ENCODE assay signal across 8 mouse cellular contexts in the genomic region with DNA sequence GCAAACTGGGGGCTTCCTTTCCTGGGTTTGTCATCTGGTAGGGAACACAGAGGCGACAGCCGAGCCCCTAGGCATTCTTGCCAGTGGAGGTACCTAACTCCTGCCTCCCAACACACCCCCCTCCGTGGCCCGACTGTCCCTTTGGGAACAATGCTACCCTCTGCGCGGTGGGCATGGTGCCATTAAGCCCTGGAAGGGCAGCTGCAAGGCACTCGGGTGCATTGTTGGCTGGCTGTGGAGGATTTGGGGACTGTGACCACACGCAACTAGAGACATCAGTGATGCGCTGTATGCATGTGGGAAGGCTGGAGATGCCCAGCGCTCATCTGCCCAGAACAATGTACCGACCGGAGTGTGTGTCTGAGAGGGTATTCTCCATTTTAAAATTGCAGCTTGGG. TPM values are rescaled to one million over a fixed set of nuclear protein-coding genes. Genes with fewer than 3 reads are reported as not detected.
DNase-seq lines count a peak whose midpoint lies in the region; ATAC-seq and TF ChIP-seq lines count a peak whose summit lies in the region.

No protein-coding gene starts in this region.

- no peak; the same call in 1 of the 2 replicates for TF ChIP-seq POLR2A in cerebellum, adult 2 months (IDR thresholded peaks at IDR 0.05; ENCODE audit: borderline replicate concordance, insufficient read depth, low read length)

- no peaks in the 10 kb centered on the region for H3K9me3 ChIP-seq in forebrain, embryonic 15.5 days
- H3K9me3 ChIP-seq in limb, embryonic 15.5 days = no peaks in the 10 kb centered on the region
- H3K9me3 ChIP-seq in stomach, postnatal 0 days (ENCODE audit: control insufficient read depth, low read length) = no peaks in the 10 kb centered on the region

- peak overlapping the region; percentile 87 for H3K4me3 ChIP-seq in cerebellum, adult 2 months (replicated peaks; ENCODE audit: insufficient read depth, low read depth, low read length)
- peak overlapping the region; percentile 89 for H3K4me3 ChIP-seq in forebrain, embryonic 15.5 days
- peak overlapping the region; percentile 57 for H3K4me3 ChIP-seq in limb, embryonic 15.5 days
- peak overlapping the region; percentile 51 for H3K4me3 ChIP-seq in stomach, postnatal 0 days (ENCODE audit: low read depth, low read length)

- peak; percentile 33 for ATAC-seq in forebrain, embryonic 15.5 days (replicated peaks)
- no peak for ATAC-seq in limb, embryonic 15.5 days (ENCODE audit: insufficient number of reproducible peaks, low FRiP score, low TSS enrichment, low read depth)
- no peak; the same call in 1 of the 2 replicates for ATAC-seq in stomach, postnatal 0 days (ENCODE audit: low FRiP score, low TSS enrichment)

- TF ChIP-seq EP300 in stomach, postnatal 0 days (optimal IDR thresholded peaks at IDR 0.05) = no peak

- WGBS in cerebellum, adult 2 months = 4% methylated on average over 12 of the region's 12 CpGs
- WGBS in forebrain, embryonic 15.5 days = 8% methylated on average over 12 of the region's 12 CpGs
- 31% methylated on average over 12 of the region's 12 CpGs for WGBS in limb, embryonic 15.5 days
- WGBS in stomach, postnatal 0 days = 28% methylated on average over 12 of the region's 12 CpGs

- H3K36me3 ChIP-seq in forebrain, embryonic 15.5 days = no peaks in the 10 kb centered on the region
- H3K36me3 ChIP-seq in limb, embryonic 15.5 days = no peaks in the 10 kb centered on the region
- H3K36me3 ChIP-seq in stomach, postnatal 0 days (ENCODE audit: control insufficient read depth, insufficient read depth, low read length) = no peaks in the 10 kb centered on the region

- TF ChIP-seq CTCF in cerebellum, adult 2 months (IDR thresholded peaks at IDR 0.05; ENCODE audit: borderline replicate concordance, insufficient read depth, low read depth, low read length) = no peak
- no peak for TF ChIP-seq CTCF in stomach, postnatal 0 days (IDR thresholded peaks at IDR 0.05; ENCODE audit: low read depth)

- peaks cover 41% of the 10 kb centered on the region for H3K4me1 ChIP-seq in cerebellum, adult 2 months (ENCODE audit: control insufficient read depth, insufficient read depth, low read length)
- peaks cover 37% of the 10 kb centered on the region for H3K4me1 ChIP-seq in forebrain, embryonic 15.5 days
- peaks cover 17% of the 10 kb centered on the region for H3K4me1 ChIP-seq in limb, embryonic 15.5 days
- H3K4me1 ChIP-seq in stomach, postnatal 0 days (replicated peaks; ENCODE audit: control insufficient read depth, insufficient read depth) = no peaks in the 10 kb centered on the region

- peak overlapping the region; percentile 89 for H3K9ac ChIP-seq in forebrain, embryonic 15.5 days (replicated peaks)
- H3K9ac ChIP-seq in limb, embryonic 15.5 days = no peak overlapping the region
- no peak overlapping the region; the same call in 1 of the 2 replicates for H3K9ac ChIP-seq in stomach, postnatal 0 days (ENCODE audit: low read length)

- peak overlapping the region; percentile 77 for H3K4me2 ChIP-seq in forebrain, embryonic 15.5 days (replicated peaks)
- peak overlapping the region; percentile 89 for H3K4me2 ChIP-seq in limb, embryonic 15.5 days
- H3K4me2 ChIP-seq in stomach, postnatal 0 days (replicated peaks; ENCODE audit: low read depth) = peak overlapping the region; percentile 75

- peak; percentile 25 for DNase-seq in kidney, postnatal 10 days
- no peak for DNase-seq in kidney, postnatal 25 days
- peak; percentile 65 to 76 for DNase-seq in cerebellum, adult 2 months
- DNase-seq in stomach, postnatal 0 days (ENCODE audit: low spot score) = no peak
- no peak for DNase-seq in natural killer cell, adult 2 months (ENCODE audit: low spot score in 2 of 2)
- no peak for DNase-seq in kidney, postnatal 14 days

- no peaks in the 10 kb centered on the region for H3K27me3 ChIP-seq in cerebellum, adult 2 months (ENCODE audit: control insufficient read depth, insufficient read depth, low read length)
- no peaks in the 10 kb centered on the region for H3K27me3 ChIP-seq in forebrain, embryonic 15.5 days
- H3K27me3 ChIP-seq in limb, embryonic 15.5 days = peaks cover 26% of the 10 kb centered on the region
- no peaks in the 10 kb centered on the region for H3K27me3 ChIP-seq in stomach, postnatal 0 days (ENCODE audit: control insufficient read depth, insufficient read depth, low read length)

- peak overlapping the region; percentile 89 for H3K27ac ChIP-seq in cerebellum, adult 2 months (ENCODE audit: insufficient read depth, low read length)
- peak overlapping the region; percentile 92 for H3K27ac ChIP-seq in forebrain, embryonic 15.5 days (replicated peaks)
- H3K27ac ChIP-seq in limb, embryonic 15.5 days = no peak overlapping the region
- no peak overlapping the region for H3K27ac ChIP-seq in stomach, postnatal 0 days (replicated peaks)

RNA-seq across cellular contexts. Expression of gene Olfm1, which starts 0.9 kb away (rescaled TPM):
- polyA plus RNA-seq in cerebellum, adult 2 months (2012; rRNA removed) = 567 and 588 TPM in 2 replicates
- polyA plus RNA-seq in forebrain, embryonic 15.5 days (2015; fragmentation: Nextera tagmentation; extraction: Ambion mirVana) = 225 and 234 TPM in 2 replicates
- polyA plus RNA-seq in limb, embryonic 15.5 days (2015; fragmentation: Nextera tagmentation; extraction: Ambion mirVana) = 21.2 and 22.1 TPM in 2 replicates
- 14.1 and 17.5 TPM in 2 replicates for polyA plus RNA-seq in stomach, postnatal 0 days (2015; fragmentation: Nextera tagmentation; extraction: Ambion mirVana)

Comparison
In these comparisons a context has a peak if more than half of its experiments do, and no peak if none do; other contexts are left out.
1. DNase-seq: peak in kidney, postnatal 10 days (single experiment) and cerebellum, adult 2 months (2 of 2); none in kidney, postnatal 25 days (0 of 2), stomach, postnatal 0 days (single experiment), natural killer cell, adult 2 months (0 of 2) and kidney, postnatal 14 days (single experiment).
2. H3K27ac ChIP-seq: peak in cerebellum, adult 2 months (single experiment) and forebrain, embryonic 15.5 days (single experiment); none in limb, embryonic 15.5 days (single experiment) and stomach, postnatal 0 days (single experiment).
3. Peak in every context shown above with its lines, with median percentiles within 50 percentile points of each other: H3K4me3 ChIP-seq and H3K4me2 ChIP-seq.